Mouse (Mus musculus) stomach, postnatal 0 days (tissue): ENCODE measurements around the gene Gm5849. TPM values are rescaled to one million over a fixed set of nuclear protein-coding genes. Genes with fewer than 3 reads are reported as not detected.
"Not testable (repeated sequence)": the region's sequence is repeated elsewhere in the genome, so short reads cannot be mapped to it uniquely, and the experiment has no call there.

Source experiments
- ATAC-seq: fragments of 200-750 bp; cut with Nextera tagmentation; 2 replicates; pipeline ENCODE4 v1.8.0; 2017; ENCODE audit not compliant: low FRiP score, low TSS enrichment
- DNase-seq: peaks from one replicate; pipeline ENCODE4 v3.0.0-alpha.2; 2016; ENCODE audit warnings: low spot score
- H3K27ac ChIP-seq: fragments of 300-500 bp; sonication (generic); replicated peaks from 2 replicates; pipeline ENCODE4 v1.5.1; 2014; ENCODE audit warnings: mild to moderate bottlenecking, control low read depth
- H3K27me3 ChIP-seq: fragments of 300-500 bp; sonication (generic); 2 replicates; pipeline ENCODE4 v1.6.1; 2014; ENCODE audit warnings: low read length; ENCODE audit not compliant: control insufficient read depth, insufficient read depth
- H3K36me3 ChIP-seq: fragments of 300-500 bp; sonication (generic); 2 replicates; pipeline ENCODE4 v1.6.1; 2014; ENCODE audit warnings: low read length, mixed read lengths; ENCODE audit not compliant: control insufficient read depth, insufficient read depth
- H3K4me1 ChIP-seq: fragments of 300-500 bp; sonication (generic); replicated peaks from 2 replicates; pipeline ENCODE4 v1.6.1; 2014; ENCODE audit warnings: antibody characterized with exemption; ENCODE audit not compliant: control insufficient read depth, insufficient read depth
- H3K4me2 ChIP-seq: fragments of 300-500 bp; sonication (generic); replicated peaks from 2 replicates; pipeline ENCODE4 v1.6.1; 2014; ENCODE audit warnings: low read depth, mild to moderate bottlenecking, control low read depth, moderate library complexity
- H3K4me3 ChIP-seq: fragments of 300-500 bp; sonication (generic); 2 replicates; pipeline ENCODE4 v1.5.1; 2014; ENCODE audit warnings: low read depth, low read length, control low read depth
- H3K9ac ChIP-seq: fragments of 300-500 bp; sonication (generic); 2 replicates; pipeline ENCODE4 v1.6.1; 2014; ENCODE audit warnings: mild to moderate bottlenecking, low read length, control low read depth, mixed read lengths
- H3K9me3 ChIP-seq: fragments of 300-500 bp; sonication (generic); 2 replicates; pipeline ENCODE4 v1.6.1; 2016; ENCODE audit warnings: low read length; ENCODE audit not compliant: control insufficient read depth
- CTCF ChIP-seq: IDR thresholded peaks from 2 replicates; pipeline ENCODE4 v1.5.1; 2016; ENCODE audit warnings: antibody characterized with exemption, low read depth, mild to moderate bottlenecking, moderate library complexity
- EP300 ChIP-seq: optimal IDR thresholded peaks from 2 replicates; pipeline ENCODE3; 2016; ENCODE audit warnings: antibody characterized with exemption
- WGBS: fragments of 180-500 bp; shearing (Covaris S2); extraction: QIAGEN DNeasy Blood & Tissue Kit; methylation state at CpG from one replicate; pipeline ENCODE4 v1.1.7; 2014; 5-methylcytosine and 5-hydroxymethylcytosine counted together
- polyA plus RNA-seq: library from polyadenylated mRNA; unstranded; fragments of >200 nt; fragmentation: Nextera tagmentation; extraction: Ambion mirVana; gene quantifications from 2 replicates; pipeline ENCODE4 v1.2.1, GENCODE M21; 2015

Gene Gm5849
- polyA plus RNA-seq = not detected in 2 replicates

- H3K9ac ChIP-seq, H3K4me3 ChIP-seq, H3K9me3 ChIP-seq, H3K36me3 ChIP-seq, H3K4me1 ChIP-seq, ATAC-seq, DNase-seq, H3K4me2 ChIP-seq, H3K27me3 ChIP-seq, H3K27ac ChIP-seq: not testable (repeated sequence)
- WGBS = 78% methylated on average over 1 of the region's 1 CpGs
These were observed at the start of gene Gm5849 for GRCm38 (mm10) chr3:90777776-90778175. Gene Gm5849 (minus strand): TSS chr3:90777876.

GRCm38 (mm10) chr3:90749658-90750057, 28.0 kb downstream of the Gm5849 start:
- ATAC-seq (no peak), DNase-seq (no peak)
- H3K4me3 ChIP-seq = no peak overlapping the region
- no peaks in the 10 kb centered on the region for H3K36me3 ChIP-seq
- TF ChIP-seq CTCF (no peak), EP300 (no peak)
- no peak overlapping the region for H3K27ac ChIP-seq
- 97% methylated on average over 1 of the region's 1 CpGs for WGBS
- H3K9me3 ChIP-seq = no peaks in the 10 kb centered on the region
- no peak overlapping the region for H3K9ac ChIP-seq
- H3K4me2 ChIP-seq = no peak overlapping the region
- no peaks in the 10 kb centered on the region for H3K4me1 ChIP-seq
- no peaks in the 10 kb centered on the region for H3K27me3 ChIP-seq

GRCm38 (mm10) chr3:90726606-90727005, 51.1 kb downstream of the Gm5849 start, which contains the start of gene Pglyrp4:
Gene Pglyrp4 (plus strand): TSS chr3:90726906.
- Histone ChIP-seq H3K36me3 (no peaks in the 10 kb centered on the region), H3K9ac (no peak within 1 kb of the TSS), H3K27ac (no peak within 1 kb of the TSS), H3K27me3 (no peaks in the 10 kb centered on the region), H3K4me2 (no peak within 1 kb of the TSS), H3K4me1 (no peaks in the 10 kb centered on the region), H3K4me3 (no peak within 1 kb of the TSS), H3K9me3 (no peaks in the 10 kb centered on the region)
- DNase-seq = no peak
- TF ChIP-seq CTCF = no peak
- no peak for TF ChIP-seq EP300
- WGBS = 78% methylated on average over 3 of the region's 3 CpGs
- ATAC-seq = no peak

Other genes starting within 250 kb of the Gm5849 start
- 559 and 590 TPM in 2 replicates for gene S100a16, start 240.6 kb downstream of the Gm5849 start, polyA plus RNA-seq
- gene S100a3, start 217.3 kb downstream of the Gm5849 start, polyA plus RNA-seq = 1.2 and 2.1 TPM in 2 replicates
- 0.65 and 1.2 TPM in 2 replicates for gene S100a2, start 187.6 kb downstream of the Gm5849 start, polyA plus RNA-seq
- gene Gm42674, start 176.0 kb downstream of the Gm5849 start, polyA plus RNA-seq = not detected in 2 replicates
- 12.1 and 17.4 TPM in 2 replicates for gene S100a4, start 174.1 kb downstream of the Gm5849 start, polyA plus RNA-seq
- 9.6 and 10.5 TPM in 2 replicates for gene S100a5, start 169.4 kb downstream of the Gm5849 start, polyA plus RNA-seq
- 3,650 and 3,685 TPM in 2 replicates for gene S100a6, start 165.0 kb downstream of the Gm5849 start, polyA plus RNA-seq
- 24.5 and 27.3 TPM in 2 replicates for gene S100a7a, start 123.9 kb downstream of the Gm5849 start, polyA plus RNA-seq
- 14.4 and 18.3 TPM in 2 replicates for gene S100a8, start 108.9 kb downstream of the Gm5849 start, polyA plus RNA-seq
- gene S100a9, start 82.2 kb downstream of the Gm5849 start, polyA plus RNA-seq = 56.6 and 65.4 TPM in 2 replicates
- 0.33 and 0.50 TPM in 2 replicates for gene Pglyrp4, start 51.0 kb downstream of the Gm5849 start, polyA plus RNA-seq